Mouse (Mus musculus): ENCODE measurements around the gene Gm13289. TPM values are rescaled to one million over a fixed set of nuclear protein-coding genes. Genes with fewer than 3 reads are reported as not detected.
"Not testable (repeated sequence)": the region's sequence is repeated elsewhere in the genome, so short reads cannot be mapped to it uniquely, and the experiment has no call there.

The Gm13289 gene
- polyA plus RNA-seq, 1 experiment from 2014 or later = not detected

GRCm38 (mm10) chr4:88773534-88773933 is 3.2 kb upstream of the Gm13289 start, which contains the start of gene Gm13290:
TSS of gene Gm13290 (plus strand) at chr4:88773834.
- H3K4me3 ChIP-seq (ENCODE audit: low read depth, low read length); H3K4me2 ChIP-seq (ENCODE audit: low read depth, low read length); H3K9ac ChIP-seq (ENCODE audit: low read depth, low read length); ATAC-seq (ENCODE audit: low read depth); DNase-seq (ENCODE audit: low spot score); H3K9me3 ChIP-seq (ENCODE audit: control insufficient read depth, low read length); H3K27ac ChIP-seq (replicated peaks; ENCODE audit: low read depth, low read length); H3K4me1 ChIP-seq (ENCODE audit: control insufficient read depth, insufficient read depth, low read length); H3K36me3 ChIP-seq (ENCODE audit: control insufficient read depth, insufficient read depth, low read length); H3K27me3 ChIP-seq (replicated peaks; ENCODE audit: control insufficient read depth, insufficient read depth, low read length): not testable (repeated sequence)
- WGBS = no CpG with 5 or more reads among the region's 32 CpGs

- no CpG with 5 or more reads among the region's 29 CpGs for WGBS
- H3K9me3 ChIP-seq (ENCODE audit: control insufficient read depth, low read length); H3K9ac ChIP-seq (ENCODE audit: low read depth, low read length); DNase-seq (ENCODE audit: low spot score); H3K4me2 ChIP-seq (ENCODE audit: low read depth, low read length); H3K4me3 ChIP-seq (ENCODE audit: low read depth, low read length); H3K27me3 ChIP-seq (replicated peaks; ENCODE audit: control insufficient read depth, insufficient read depth, low read length); H3K36me3 ChIP-seq (ENCODE audit: control insufficient read depth, insufficient read depth, low read length); H3K27ac ChIP-seq (replicated peaks; ENCODE audit: low read depth, low read length); ATAC-seq (ENCODE audit: low read depth); H3K4me1 ChIP-seq (ENCODE audit: control insufficient read depth, insufficient read depth, low read length): not testable (repeated sequence)
These were observed 2.8 kb downstream of the Gm13289 start, which contains the start of gene Gm13272 for GRCm38 (mm10) chr4:88779550-88779949. TSS of gene Gm13272 (plus strand) at chr4:88779850.

GRCm38 (mm10) chr4:88780320-88780719 is 3.6 kb downstream of the Gm13289 start:
- H3K4me2 ChIP-seq (ENCODE audit: low read depth, low read length); H3K36me3 ChIP-seq (ENCODE audit: control insufficient read depth, insufficient read depth, low read length); H3K9me3 ChIP-seq (ENCODE audit: control insufficient read depth, low read length); H3K27ac ChIP-seq (replicated peaks; ENCODE audit: low read depth, low read length); H3K9ac ChIP-seq (ENCODE audit: low read depth, low read length); H3K4me3 ChIP-seq (ENCODE audit: low read depth, low read length); DNase-seq (ENCODE audit: low spot score); H3K4me1 ChIP-seq (ENCODE audit: control insufficient read depth, insufficient read depth, low read length); H3K27me3 ChIP-seq (replicated peaks; ENCODE audit: control insufficient read depth, insufficient read depth, low read length); ATAC-seq (ENCODE audit: low read depth): not testable (repeated sequence)
- 47% methylated on average over 10 of the region's 18 CpGs for WGBS

GRCm38 (mm10) chr4:88781831-88782230 is 5.1 kb downstream of the Gm13289 start, which contains the start of gene Ifnz:
TSS of gene Ifnz (plus strand) at chr4:88782131.
- not testable (repeated sequence) for H3K36me3 ChIP-seq (ENCODE audit: control insufficient read depth, insufficient read depth, low read length); H3K9ac ChIP-seq (ENCODE audit: low read depth, low read length)
- peak within 1 kb of the TSS; percentile 20; the same call in 1 of the 2 replicates for H3K4me3 ChIP-seq (ENCODE audit: low read depth, low read length)

GRCm38 (mm10) chr4:88782335-88782734 is 5.6 kb downstream of the Gm13289 start:
- not testable (repeated sequence) for DNase-seq (ENCODE audit: low spot score); H3K4me1 ChIP-seq (ENCODE audit: control insufficient read depth, insufficient read depth, low read length); ATAC-seq (ENCODE audit: low read depth); H3K27ac ChIP-seq (replicated peaks; ENCODE audit: low read depth, low read length); H3K27me3 ChIP-seq (replicated peaks; ENCODE audit: control insufficient read depth, insufficient read depth, low read length); H3K36me3 ChIP-seq (ENCODE audit: control insufficient read depth, insufficient read depth, low read length); H3K9me3 ChIP-seq (ENCODE audit: control insufficient read depth, low read length); H3K9ac ChIP-seq (ENCODE audit: low read depth, low read length)
- no CpG with 5 or more reads among the region's 31 CpGs for WGBS
- H3K4me2 ChIP-seq (ENCODE audit: low read depth, low read length) = peak overlapping the region; percentile 36; the same call in 1 of the 2 replicates
- H3K4me3 ChIP-seq (ENCODE audit: low read depth, low read length) = peak overlapping the region; percentile 20; the same call in 1 of the 2 replicates

More at GRCm38 (mm10) chr4:88781831-88782230, 5.1 kb downstream of the Gm13289 start, which contains the start of gene Ifnz:
- not testable (repeated sequence) for H3K9me3 ChIP-seq (ENCODE audit: control insufficient read depth, low read length); DNase-seq (ENCODE audit: low spot score); H3K27me3 ChIP-seq (replicated peaks; ENCODE audit: control insufficient read depth, insufficient read depth, low read length); H3K4me1 ChIP-seq (ENCODE audit: control insufficient read depth, insufficient read depth, low read length); H3K27ac ChIP-seq (replicated peaks; ENCODE audit: low read depth, low read length); ATAC-seq (ENCODE audit: low read depth)
- 30% methylated on average over 4 of the region's 7 CpGs for WGBS
- H3K4me2 ChIP-seq (ENCODE audit: low read depth, low read length) = peak within 1 kb of the TSS; percentile 36; the same call in 1 of the 2 replicates

- not testable (repeated sequence) for H3K4me2 ChIP-seq (ENCODE audit: low read depth, low read length); H3K4me1 ChIP-seq (ENCODE audit: control insufficient read depth, insufficient read depth, low read length); H3K9me3 ChIP-seq (ENCODE audit: control insufficient read depth, low read length); H3K36me3 ChIP-seq (ENCODE audit: control insufficient read depth, insufficient read depth, low read length); H3K27me3 ChIP-seq (replicated peaks; ENCODE audit: control insufficient read depth, insufficient read depth, low read length); H3K4me3 ChIP-seq (ENCODE audit: low read depth, low read length); H3K9ac ChIP-seq (ENCODE audit: low read depth, low read length); ATAC-seq (ENCODE audit: low read depth); DNase-seq (ENCODE audit: low spot score); H3K27ac ChIP-seq (replicated peaks; ENCODE audit: low read depth, low read length)
- no CpG with 5 or more reads among the region's 27 CpGs for WGBS
These were observed 8.7 kb downstream of the Gm13289 start, which contains the start of gene Gm13276 for GRCm38 (mm10) chr4:88785409-88785808. TSS of gene Gm13276 (plus strand) at chr4:88785709.

- not testable (repeated sequence) for H3K36me3 ChIP-seq (ENCODE audit: control insufficient read depth, insufficient read depth, low read length); H3K4me2 ChIP-seq (ENCODE audit: low read depth, low read length); H3K4me1 ChIP-seq (ENCODE audit: control insufficient read depth, insufficient read depth, low read length); H3K27me3 ChIP-seq (replicated peaks; ENCODE audit: control insufficient read depth, insufficient read depth, low read length); DNase-seq (ENCODE audit: low spot score); H3K4me3 ChIP-seq (ENCODE audit: low read depth, low read length); H3K27ac ChIP-seq (replicated peaks; ENCODE audit: low read depth, low read length); H3K9ac ChIP-seq (ENCODE audit: low read depth, low read length); ATAC-seq (ENCODE audit: low read depth); H3K9me3 ChIP-seq (ENCODE audit: control insufficient read depth, low read length)
- no CpG with 5 or more reads among the region's 28 CpGs for WGBS
These were observed 11.7 kb downstream of the Gm13289 start, which contains the start of gene Gm13277 for GRCm38 (mm10) chr4:88788402-88788801. TSS of gene Gm13277 (plus strand) at chr4:88788632.

- not testable (repeated sequence) for H3K36me3 ChIP-seq (ENCODE audit: control insufficient read depth, insufficient read depth, low read length); H3K4me2 ChIP-seq (ENCODE audit: low read depth, low read length); H3K9ac ChIP-seq (ENCODE audit: low read depth, low read length); H3K4me1 ChIP-seq (ENCODE audit: control insufficient read depth, insufficient read depth, low read length); H3K27ac ChIP-seq (replicated peaks; ENCODE audit: low read depth, low read length); H3K27me3 ChIP-seq (replicated peaks; ENCODE audit: control insufficient read depth, insufficient read depth, low read length); H3K9me3 ChIP-seq (ENCODE audit: control insufficient read depth, low read length); ATAC-seq (ENCODE audit: low read depth); DNase-seq (ENCODE audit: low spot score); H3K4me3 ChIP-seq (ENCODE audit: low read depth, low read length)
- no CpG with 5 or more reads among the region's 28 CpGs for WGBS
These were observed 14.5 kb downstream of the Gm13289 start, which contains the start of gene Gm13278 for GRCm38 (mm10) chr4:88791250-88791649. TSS of gene Gm13278 (plus strand) at chr4:88791550.
